Mouse (Mus musculus): ENCODE measurements around the gene Gsta3.
"Not testable (repeated sequence)": the region's sequence is repeated elsewhere in the genome, so short reads cannot be mapped to it uniquely, and the experiment has no call there.

Gsta3 gene

GRCm38 (mm10) chr1:21239911-21240898 is at the start of gene Gsta3:
Gsta3 (plus strand) TSS chr1:21240589.
- no peak for DNase-seq

GRCm38 (mm10) chr1:21206241-21206640 is 34.1 kb upstream of the Gsta3 start:
- DNase-seq: no peak

- DNase-seq: not testable (repeated sequence)
Measured at GRCm38 (mm10) chr1:21213537-21213936, 26.9 kb upstream of the Gsta3 start.

- not testable (repeated sequence) for DNase-seq
Measured at GRCm38 (mm10) chr1:21213991-21214692, 26.2 kb upstream of the Gsta3 start.

GRCm38 (mm10) chr1:21218489-21218919 is 21.9 kb upstream of the Gsta3 start, which contains the start of gene Tmem14a:
Tmem14a (plus strand) TSS chr1:21218575.
- DNase-seq: peak; percentile 85

- no peak for DNase-seq
Measured at GRCm38 (mm10) chr1:21227756-21228395, 12.5 kb upstream of the Gsta3 start.

GRCm38 (mm10) chr1:21228740-21229722 is 11.4 kb upstream of the Gsta3 start:
- DNase-seq: not testable (repeated sequence)

GRCm38 (mm10) chr1:21230376-21230775 is 10.0 kb upstream of the Gsta3 start:
- no peak for DNase-seq

GRCm38 (mm10) chr1:21231744-21232464 is 8.5 kb upstream of the Gsta3 start:
- DNase-seq: no peak

- DNase-seq: no peak
Measured at GRCm38 (mm10) chr1:21232516-21232915, 7.9 kb upstream of the Gsta3 start.

GRCm38 (mm10) chr1:21235359-21235758 is 5.0 kb upstream of the Gsta3 start:
- DNase-seq: no peak

GRCm38 (mm10) chr1:21241096-21241495 is 707 bp downstream of the Gsta3 start:
- no peak for DNase-seq

- no peak for DNase-seq
Measured at GRCm38 (mm10) chr1:21244290-21244960, 4.0 kb downstream of the Gsta3 start.

GRCm38 (mm10) chr1:21246136-21246535 is 5.7 kb downstream of the Gsta3 start:
- DNase-seq: no peak

GRCm38 (mm10) chr1:21247896-21248295 is 7.5 kb downstream of the Gsta3 start:
- no peak for DNase-seq

GRCm38 (mm10) chr1:21248560-21249390 is 8.4 kb downstream of the Gsta3 start:
- no peak for DNase-seq

- no peak for DNase-seq
Measured at GRCm38 (mm10) chr1:21251661-21252060, 11.3 kb downstream of the Gsta3 start.

GRCm38 (mm10) chr1:21252566-21253302 is 12.3 kb downstream of the Gsta3 start:
- DNase-seq: no peak

- DNase-seq: no peak
Measured at GRCm38 (mm10) chr1:21253303-21253650, 12.9 kb downstream of the Gsta3 start.

All from right cerebral cortex, postnatal 14 days (tissue).